Mouse (Mus musculus): ENCODE results near the gene Prkg1. TPM values are rescaled to one million over a fixed set of nuclear protein-coding genes. Genes with fewer than 3 reads are reported as not detected.

Prkg1 gene
- polyA plus RNA-seq, 1 experiment from 2014 or later = 0.83 TPM

- ATAC-seq (ENCODE audit: low read depth) (no peak), DNase-seq (no peak)
- Histone ChIP-seq H3K27ac (no peak overlapping the region), H3K9ac (no peak overlapping the region), H3K4me2 (no peak overlapping the region), H3K4me3 (replicated peaks) (no peak overlapping the region), H3K36me3 (no peaks in the 10 kb centered on the region), H3K27me3 (no peaks in the 10 kb centered on the region), H3K4me1 (replicated peaks) (no peaks in the 10 kb centered on the region), H3K9me3 (replicated peaks) (no peaks in the 10 kb centered on the region)
- 61% methylated on average over 2 of the region's 2 CpGs for WGBS (ENCODE audit: insufficient replicate concordance)
Measured at GRCm38 (mm10) chr19:31506296-31506695, 258.5 kb downstream of the Prkg1 start.

- WGBS (ENCODE audit: insufficient replicate concordance) = 84% methylated on average over 2 of the region's 2 CpGs
- Histone ChIP-seq H3K4me3 (replicated peaks) (no peak overlapping the region), H3K9me3 (replicated peaks) (no peaks in the 10 kb centered on the region), H3K27ac (no peak overlapping the region), H3K9ac (no peak overlapping the region), H3K27me3 (no peaks in the 10 kb centered on the region), H3K36me3 (no peaks in the 10 kb centered on the region), H3K4me2 (no peak overlapping the region), H3K4me1 (replicated peaks) (no peaks in the 10 kb centered on the region)
- no peak for ATAC-seq (ENCODE audit: low read depth)
- no peak for DNase-seq
Measured at GRCm38 (mm10) chr19:31505041-31505440, 259.8 kb downstream of the Prkg1 start.

DNA sequence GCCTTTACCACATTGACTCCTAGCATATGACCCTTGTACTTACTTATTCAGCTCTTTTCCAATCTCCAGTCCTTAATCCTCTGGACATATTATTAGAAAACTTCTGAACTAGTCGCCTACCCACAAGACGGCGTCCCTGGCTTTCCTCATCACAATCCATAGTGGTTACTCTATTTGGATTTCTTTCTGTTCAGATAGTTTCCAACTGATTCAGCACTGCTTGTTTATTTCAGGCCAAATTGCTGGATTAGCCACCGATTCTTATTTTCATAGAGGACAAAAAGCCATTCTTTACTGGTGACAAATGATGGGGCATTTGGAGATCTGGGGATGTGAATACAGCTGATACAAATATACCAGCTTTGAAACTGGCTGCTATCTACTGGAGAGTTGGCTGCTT lies 267.4 kb downstream of the Prkg1 start:
- Histone ChIP-seq H3K36me3 (no peaks in the 10 kb centered on the region), H3K27me3 (no peaks in the 10 kb centered on the region), H3K27ac (no peak overlapping the region), H3K4me1 (replicated peaks) (no peaks in the 10 kb centered on the region), H3K4me3 (replicated peaks) (no peak overlapping the region), H3K9me3 (replicated peaks) (no peaks in the 10 kb centered on the region), H3K9ac (no peak overlapping the region), H3K4me2 (no peak overlapping the region)
- DNase-seq (no peak), ATAC-seq (ENCODE audit: low read depth) (no peak)
- 77% methylated on average over 4 of the region's 4 CpGs for WGBS (ENCODE audit: insufficient replicate concordance)

DNA sequence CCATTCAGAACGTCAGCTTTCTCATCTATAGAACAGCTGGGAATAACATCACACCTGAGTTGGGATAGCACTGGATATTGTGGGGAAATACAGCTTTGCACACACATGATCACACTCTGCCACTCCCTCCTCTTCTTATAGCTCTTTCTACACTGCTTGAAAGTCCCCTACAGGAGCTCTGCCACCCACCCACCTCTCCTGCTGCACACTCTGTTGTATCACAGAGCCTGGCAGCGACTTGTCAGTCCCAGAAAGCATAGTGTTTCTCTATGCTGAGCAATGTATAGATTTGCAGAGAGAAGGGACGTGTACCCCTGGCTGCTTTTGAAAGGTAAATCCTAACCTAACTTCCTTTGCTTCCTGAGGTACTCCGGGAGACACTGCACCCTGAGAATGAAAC lies 275.2 kb downstream of the Prkg1 start:
- no peaks in the 10 kb centered on the region for H3K9me3 ChIP-seq (replicated peaks)
- H3K4me2 ChIP-seq = no peak overlapping the region
- no peak for ATAC-seq (ENCODE audit: low read depth)
- no peaks in the 10 kb centered on the region for H3K4me1 ChIP-seq (replicated peaks)
- H3K27me3 ChIP-seq = no peaks in the 10 kb centered on the region
- no peak for DNase-seq
- no peak overlapping the region for H3K9ac ChIP-seq
- no peak overlapping the region for H3K4me3 ChIP-seq (replicated peaks)
- H3K36me3 ChIP-seq = no peaks in the 10 kb centered on the region
- H3K27ac ChIP-seq = no peak overlapping the region
- WGBS (ENCODE audit: insufficient replicate concordance) = 45% methylated on average over 4 of the region's 4 CpGs

- Histone ChIP-seq H3K9ac (no peak overlapping the region), H3K27me3 (no peaks in the 10 kb centered on the region), H3K4me1 (replicated peaks) (no peaks in the 10 kb centered on the region), H3K27ac (no peak overlapping the region), H3K9me3 (replicated peaks) (no peaks in the 10 kb centered on the region), H3K4me2 (no peak overlapping the region), H3K36me3 (no peaks in the 10 kb centered on the region), H3K4me3 (replicated peaks) (no peak overlapping the region)
- ATAC-seq (ENCODE audit: low read depth) (no peak), DNase-seq (no peak)
- WGBS (ENCODE audit: insufficient replicate concordance) = 67% methylated on average over 1 of the region's 1 CpGs
Measured at GRCm38 (mm10) chr19:31471766-31472165, 293.1 kb downstream of the Prkg1 start.

DNA sequence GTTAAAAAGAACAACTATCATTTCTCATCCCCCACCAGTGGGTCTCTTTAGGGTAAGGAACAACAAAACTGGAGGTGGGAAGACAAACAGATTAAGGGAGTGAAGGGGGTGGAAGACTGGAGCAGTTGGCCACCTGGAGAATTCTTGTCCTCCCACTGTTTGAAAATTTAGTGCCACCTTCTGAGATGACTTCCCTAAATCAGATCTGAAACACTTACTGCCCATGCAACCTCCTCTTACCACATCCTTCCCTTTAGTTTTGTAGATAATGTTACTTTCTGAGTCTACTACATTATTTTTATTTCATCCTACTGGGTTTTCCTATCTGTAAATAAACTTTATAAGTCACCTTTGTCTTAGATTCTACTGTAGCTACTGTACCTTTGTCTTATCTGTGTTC lies 304.6 kb downstream of the Prkg1 start:
- Histone ChIP-seq H3K27me3 (no peaks in the 10 kb centered on the region), H3K4me1 (replicated peaks) (no peaks in the 10 kb centered on the region), H3K9me3 (replicated peaks) (no peaks in the 10 kb centered on the region), H3K36me3 (no peaks in the 10 kb centered on the region), H3K4me3 (replicated peaks) (no peak overlapping the region), H3K9ac (no peak overlapping the region), H3K4me2 (no peak overlapping the region), H3K27ac (no peak overlapping the region)
- DNase-seq = no peak
- ATAC-seq (ENCODE audit: low read depth) = no peak

DNA sequence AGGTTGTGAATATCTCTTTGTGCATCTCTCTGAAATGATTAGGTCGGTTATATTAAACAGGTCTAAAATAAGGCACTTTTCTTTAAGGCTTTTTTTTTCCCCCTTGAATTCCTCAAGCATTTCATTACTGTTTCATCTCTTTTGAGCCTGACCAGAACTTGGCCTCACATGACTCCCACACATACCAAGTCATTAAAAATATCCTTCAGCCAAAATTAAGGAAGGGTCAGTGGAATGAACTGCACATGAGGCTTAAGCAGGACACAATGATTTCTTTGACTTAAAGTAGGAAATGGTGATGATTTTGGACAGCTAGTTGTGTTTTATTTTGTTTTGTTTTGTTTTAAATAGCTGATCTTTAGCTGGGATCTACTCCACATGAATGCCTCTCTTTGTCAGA lies 320.7 kb downstream of the Prkg1 start:
- WGBS (ENCODE audit: insufficient replicate concordance) = 49% methylated on average over 1 of the region's 1 CpGs
- H3K4me2 ChIP-seq = no peak overlapping the region
- ATAC-seq (ENCODE audit: low read depth) (no peak), DNase-seq (no peak)
- H3K36me3 ChIP-seq = no peaks in the 10 kb centered on the region
- H3K4me1 ChIP-seq (replicated peaks) = no peaks in the 10 kb centered on the region
- no peak overlapping the region for H3K9ac ChIP-seq
- no peak overlapping the region for H3K4me3 ChIP-seq (replicated peaks)
- no peaks in the 10 kb centered on the region for H3K27me3 ChIP-seq
- no peak overlapping the region for H3K27ac ChIP-seq
- H3K9me3 ChIP-seq (replicated peaks) = no peaks in the 10 kb centered on the region

DNA sequence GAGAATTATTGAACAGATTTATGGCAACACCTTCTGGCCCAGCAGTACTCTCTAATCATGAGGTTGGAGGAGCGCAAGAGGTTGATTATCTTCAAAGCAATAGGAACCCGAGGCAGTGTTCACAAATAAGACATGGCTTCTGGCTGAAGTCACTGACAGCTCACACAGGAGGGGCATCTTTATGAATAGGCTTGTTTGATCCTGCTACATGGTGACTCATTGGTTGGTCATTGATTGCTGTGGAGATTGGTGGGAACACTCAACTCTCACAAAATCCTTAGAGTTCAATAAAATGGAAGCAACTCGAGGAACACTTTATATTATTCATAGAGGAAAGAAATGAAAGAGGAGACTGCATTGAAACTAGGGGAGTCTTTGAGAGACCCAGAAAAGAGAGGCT lies 322.5 kb downstream of the Prkg1 start:
- Histone ChIP-seq H3K4me1 (replicated peaks) (no peaks in the 10 kb centered on the region), H3K36me3 (no peaks in the 10 kb centered on the region), H3K4me3 (replicated peaks) (no peak overlapping the region), H3K9me3 (replicated peaks) (no peaks in the 10 kb centered on the region), H3K27me3 (no peaks in the 10 kb centered on the region), H3K9ac (no peak overlapping the region), H3K4me2 (no peak overlapping the region), H3K27ac (no peak overlapping the region)
- ATAC-seq (ENCODE audit: low read depth) (no peak), DNase-seq (no peak)
- 58% methylated on average over 3 of the region's 3 CpGs for WGBS (ENCODE audit: insufficient replicate concordance)

- Histone ChIP-seq H3K4me2 (no peak overlapping the region), H3K27ac (no peak overlapping the region), H3K4me3 (replicated peaks) (no peak overlapping the region), H3K27me3 (no peaks in the 10 kb centered on the region), H3K36me3 (no peaks in the 10 kb centered on the region), H3K9ac (no peak overlapping the region), H3K4me1 (replicated peaks) (no peaks in the 10 kb centered on the region), H3K9me3 (replicated peaks) (no peaks in the 10 kb centered on the region)
- ATAC-seq (ENCODE audit: low read depth) (no peak), DNase-seq (no peak)
- 56% methylated on average over 1 of the region's 1 CpGs for WGBS (ENCODE audit: insufficient replicate concordance)
Measured at GRCm38 (mm10) chr19:31433446-31433845, 331.4 kb downstream of the Prkg1 start.

DNA sequence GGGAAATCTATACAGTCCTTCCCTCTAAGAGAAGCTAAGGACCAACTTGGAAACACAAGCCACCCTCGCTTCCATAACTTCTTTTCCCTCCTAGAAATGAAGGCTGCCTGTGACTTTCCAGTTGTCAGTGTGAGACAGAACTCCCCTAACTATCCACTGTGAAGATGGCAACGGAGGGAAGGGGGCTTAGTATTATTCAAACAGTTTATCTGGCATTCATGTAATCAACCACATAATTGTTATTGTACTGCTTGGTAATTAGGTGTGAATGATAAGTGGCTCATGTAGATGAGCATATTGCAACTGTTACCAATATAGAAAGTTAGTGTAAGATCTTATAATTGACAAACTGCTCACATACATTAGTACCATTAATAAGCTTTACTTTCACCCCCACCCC lies 333.4 kb downstream of the Prkg1 start:
- no peaks in the 10 kb centered on the region for H3K9me3 ChIP-seq (replicated peaks)
- no peaks in the 10 kb centered on the region for H3K4me1 ChIP-seq (replicated peaks)
- H3K4me3 ChIP-seq (replicated peaks) = no peak overlapping the region
- H3K4me2 ChIP-seq = no peak overlapping the region
- H3K36me3 ChIP-seq = no peaks in the 10 kb centered on the region
- no peaks in the 10 kb centered on the region for H3K27me3 ChIP-seq
- DNase-seq = no peak
- ATAC-seq (ENCODE audit: low read depth) = no peak
- no peak overlapping the region for H3K27ac ChIP-seq
- no peak overlapping the region for H3K9ac ChIP-seq
- WGBS (ENCODE audit: insufficient replicate concordance) = 61% methylated on average over 2 of the region's 2 CpGs

DNA sequence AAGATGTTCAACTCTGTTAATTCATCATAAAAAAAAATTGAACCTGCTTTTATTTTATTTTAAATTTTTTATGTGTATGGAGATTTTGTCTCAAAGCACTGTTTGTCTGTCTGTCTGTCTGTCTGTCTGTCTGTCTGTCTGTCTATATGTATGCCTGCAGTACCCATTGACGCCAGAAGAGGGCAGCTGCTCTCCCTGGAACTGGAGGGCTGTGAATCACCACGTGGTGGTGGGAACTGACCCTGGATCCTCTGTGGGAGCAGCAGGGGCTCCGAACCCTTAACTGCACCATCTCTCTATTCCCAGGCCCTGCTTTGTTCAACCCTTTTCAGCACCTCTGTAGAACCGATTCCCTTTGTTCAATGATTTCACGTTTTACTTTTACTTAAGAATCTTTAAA lies 338.7 kb downstream of the Prkg1 start:
- DNase-seq (no peak), ATAC-seq (ENCODE audit: low read depth) (no peak)
- Histone ChIP-seq H3K27me3 (no peaks in the 10 kb centered on the region), H3K27ac (no peak overlapping the region), H3K9me3 (replicated peaks) (no peaks in the 10 kb centered on the region), H3K9ac (no peak overlapping the region), H3K4me2 (no peak overlapping the region), H3K4me1 (replicated peaks) (no peaks in the 10 kb centered on the region), H3K4me3 (replicated peaks) (no peak overlapping the region), H3K36me3 (no peaks in the 10 kb centered on the region)
- WGBS (ENCODE audit: insufficient replicate concordance) = 68% methylated on average over 5 of the region's 5 CpGs

DNA sequence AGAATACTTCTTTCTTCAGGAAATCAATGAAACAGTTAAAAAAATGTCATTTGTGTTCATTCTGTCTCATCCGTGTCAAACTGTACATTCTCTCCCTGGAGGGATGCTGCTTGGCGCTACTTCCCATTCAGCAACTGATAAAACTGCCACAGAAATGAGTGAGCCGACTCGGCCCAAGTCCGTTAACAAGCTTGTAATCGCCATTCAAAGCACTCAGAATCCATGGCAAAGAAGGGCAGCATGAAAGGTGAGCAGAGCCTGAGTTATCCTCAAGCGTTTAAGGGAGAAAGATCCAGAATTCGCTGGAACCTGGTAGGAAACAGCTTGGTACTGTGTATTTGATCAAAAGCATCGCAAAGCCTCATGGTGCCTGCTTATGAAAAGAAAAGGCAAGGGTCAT lies 339.6 kb downstream of the Prkg1 start:
- no peak for DNase-seq
- H3K27ac ChIP-seq = no peak overlapping the region
- no peak overlapping the region for H3K4me3 ChIP-seq (replicated peaks)
- H3K36me3 ChIP-seq = no peaks in the 10 kb centered on the region
- ATAC-seq (ENCODE audit: low read depth) = no peak
- WGBS (ENCODE audit: insufficient replicate concordance) = 58% methylated on average over 9 of the region's 9 CpGs
- H3K27me3 ChIP-seq = no peaks in the 10 kb centered on the region
- H3K4me2 ChIP-seq = no peak overlapping the region
- H3K4me1 ChIP-seq (replicated peaks) = no peaks in the 10 kb centered on the region
- H3K9me3 ChIP-seq (replicated peaks) = no peaks in the 10 kb centered on the region
- H3K9ac ChIP-seq = no peak overlapping the region

GRCm38 (mm10) chr19:31424319-31424718 lies 340.5 kb downstream of the Prkg1 start:
- Histone ChIP-seq H3K9ac (no peak overlapping the region), H3K4me1 (replicated peaks) (no peaks in the 10 kb centered on the region), H3K27ac (no peak overlapping the region), H3K4me3 (replicated peaks) (no peak overlapping the region), H3K27me3 (no peaks in the 10 kb centered on the region), H3K4me2 (no peak overlapping the region), H3K36me3 (no peaks in the 10 kb centered on the region), H3K9me3 (replicated peaks) (no peaks in the 10 kb centered on the region)
- ATAC-seq (ENCODE audit: low read depth) = no peak
- 58% methylated on average over 5 of the region's 5 CpGs for WGBS (ENCODE audit: insufficient replicate concordance)
- no peak for DNase-seq

Data from liver, embryonic 13.5 days (tissue).